Mouse (Mus musculus) hindbrain, postnatal 0 days (tissue): ENCODE data around the gene Eml3. TPM values are rescaled to one million over a fixed set of nuclear protein-coding genes. Genes with fewer than 3 reads are reported as not detected.
A peak's percentile ranks its signal among the peaks of the same experiment; 100 is the strongest.

ENCODE experiments used
- ATAC-seq: fragments of 200-750 bp; cut with Nextera tagmentation; 2 replicates; pipeline ENCODE4 v1.8.0; 2017; ENCODE audit warnings: mild to moderate bottlenecking, moderate TSS enrichment, moderate library complexity
- DNase-seq: peaks from one replicate; pipeline ENCODE4 v3.0.0-alpha.2; 2015; ENCODE audit warnings: low spot score
- H3K27ac ChIP-seq: fragments of 300-500 bp; sonication (generic); 2 replicates; pipeline ENCODE4 v1.5.1; 2014; ENCODE audit warnings: mild to moderate bottlenecking
- H3K27me3 ChIP-seq: fragments of 300-500 bp; sonication (generic); 2 replicates; pipeline ENCODE4 v1.6.1; 2014; ENCODE audit warnings: low read length, mixed read lengths; ENCODE audit not compliant: insufficient read depth
- H3K36me3 ChIP-seq: fragments of 300-500 bp; sonication (generic); 2 replicates; pipeline ENCODE4 v1.6.1; 2014; ENCODE audit warnings: low read length, mixed read lengths; ENCODE audit not compliant: insufficient read depth
- H3K4me1 ChIP-seq: fragments of 300-500 bp; sonication (generic); 2 replicates; pipeline ENCODE4 v1.6.1; 2014; ENCODE audit warnings: antibody characterized with exemption, low read length, mixed read lengths; ENCODE audit not compliant: insufficient read depth
- H3K4me2 ChIP-seq: fragments of 300-500 bp; sonication (generic); 2 replicates; pipeline ENCODE4 v1.6.1; 2014; ENCODE audit warnings: low read depth, mild to moderate bottlenecking, low read length, moderate library complexity, mixed read lengths
- H3K4me3 ChIP-seq: fragments of 300-500 bp; sonication (generic); 2 replicates; pipeline ENCODE4 v1.5.1; 2014; ENCODE audit warnings: low read length
- H3K9ac ChIP-seq: fragments of 300-500 bp; sonication (generic); replicated peaks from 2 replicates; pipeline ENCODE4 v1.6.1; 2014; ENCODE audit warnings: mild to moderate bottlenecking, low read length, moderate library complexity, mixed read lengths
- H3K9me3 ChIP-seq: fragments of 300-500 bp; sonication (generic); 2 replicates; pipeline ENCODE4 v1.6.1; 2016; ENCODE audit warnings: low read length, mixed read lengths
- CTCF ChIP-seq: IDR thresholded peaks from 2 replicates; pipeline ENCODE4 v1.5.1; 2016; ENCODE audit warnings: antibody characterized with exemption, control low read depth, low read depth
- WGBS: fragments of 180-500 bp; shearing (Covaris S2); extraction: QIAGEN DNeasy Blood & Tissue Kit; methylation state at CpG from one replicate; pipeline ENCODE4 v1.1.7; 2014; 5-methylcytosine and 5-hydroxymethylcytosine counted together
- polyA plus RNA-seq: library from polyadenylated mRNA; unstranded; fragments of >200 nt; fragmentation: Nextera tagmentation; extraction: Ambion mirVana; gene quantifications from 2 replicates; pipeline ENCODE4 v1.2.1, GENCODE M21; 2015
- total RNA-seq: library from RNA; depleted of rRNA; stranded (reverse); fragments of >200 nt; gene quantifications from 2 replicates; pipeline ENCODE4 v1.2.3, GENCODE M21; 2014

Gene Eml3
- total and polyA plus RNA-seq, 2 experiments from 2014 or later = 8.6 to 11.0 TPM

DNA sequence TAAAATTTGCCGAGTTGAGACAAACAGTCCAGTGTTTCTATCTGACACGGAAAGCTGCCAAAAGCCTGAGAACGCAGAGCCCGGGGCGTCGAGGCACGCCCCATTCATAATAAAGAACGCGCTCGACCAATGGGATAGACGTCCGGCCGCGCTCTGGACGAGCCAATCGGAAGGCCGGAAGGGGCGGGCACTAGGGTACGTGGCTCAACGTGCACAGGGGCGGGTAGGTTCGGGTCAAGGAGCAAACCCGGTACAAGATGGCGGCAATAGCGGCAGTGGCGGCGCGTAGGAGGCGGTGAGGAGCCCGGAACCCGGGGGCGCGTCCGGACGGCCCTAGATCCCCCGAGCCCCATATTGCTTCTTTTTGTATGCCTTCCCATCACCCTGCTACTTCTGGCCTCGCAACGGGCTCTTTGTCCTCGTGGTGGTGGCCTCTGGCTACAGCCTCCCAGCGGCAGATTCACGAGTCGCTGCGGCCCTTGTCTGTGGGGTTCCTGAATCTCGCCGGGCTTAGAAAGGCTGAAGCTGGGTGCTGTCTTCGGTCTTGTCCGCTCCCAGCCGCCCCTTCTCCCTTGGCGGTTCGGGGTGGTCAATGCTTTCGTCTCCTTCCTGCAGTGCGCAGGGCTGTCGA lies 31.4 kb upstream of the Eml3 start, which contains the start of gene Ganab:
TSS of gene Ganab (plus strand) at position 207 of the 631 bp plus-strand sequence.
- H3K27ac ChIP-seq = peak within 1 kb of the TSS; percentile 86
- H3K27me3 ChIP-seq = no peaks in the 10 kb centered on the region
- H3K36me3 ChIP-seq = peaks cover 13% of the 10 kb centered on the region; the same call in 1 of the 2 replicates
- peak within 1 kb of the TSS; percentile 72 for H3K4me2 ChIP-seq
- peak; percentile 41 for TF ChIP-seq CTCF
- H3K4me1 ChIP-seq = peaks cover 9% of the 10 kb centered on the region
- ATAC-seq (peak; percentile 99), DNase-seq (peak; percentile 99)
- peak within 1 kb of the TSS; percentile 94 for H3K9ac ChIP-seq
- no peaks in the 10 kb centered on the region for H3K9me3 ChIP-seq
- H3K4me3 ChIP-seq = peak within 1 kb of the TSS; percentile 91
- WGBS = under 1% methylated on average over 53 of the region's 53 CpGs

DNA sequence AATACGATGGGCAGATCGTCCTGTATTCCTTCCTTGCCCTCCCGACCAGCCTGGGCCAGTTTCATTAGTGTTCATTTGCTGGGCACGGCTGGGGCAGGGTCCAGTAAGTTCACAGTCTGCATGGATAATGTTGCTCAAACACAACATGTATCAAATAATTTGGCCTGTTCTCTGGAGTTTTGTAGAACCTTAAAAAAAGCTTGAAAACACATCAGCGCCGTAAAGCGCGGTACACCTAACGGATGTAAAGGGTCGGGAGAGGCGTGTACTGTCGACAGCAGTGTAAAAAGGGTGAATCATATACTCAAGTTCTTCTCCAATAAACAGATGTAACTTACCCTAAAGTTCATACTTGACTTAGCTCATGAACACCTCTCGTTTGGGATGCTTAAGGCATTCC lies 30.8 kb upstream of the Eml3 start:
- 17% methylated on average over 13 of the region's 13 CpGs for WGBS
- H3K9me3 ChIP-seq = no peaks in the 10 kb centered on the region
- H3K27ac ChIP-seq = peak overlapping the region; percentile 86
- H3K27me3 ChIP-seq = no peaks in the 10 kb centered on the region
- H3K9ac ChIP-seq = peak overlapping the region; percentile 94
- ATAC-seq (no peak), DNase-seq (no peak)
- H3K36me3 ChIP-seq = peaks cover 18% of the 10 kb centered on the region; the same call in 1 of the 2 replicates
- H3K4me2 ChIP-seq = peak overlapping the region; percentile 72
- TF ChIP-seq CTCF = no peak
- peaks cover 9% of the 10 kb centered on the region for H3K4me1 ChIP-seq
- H3K4me3 ChIP-seq = peak overlapping the region; percentile 91

GRCm38 (mm10) chr19:8899079-8899478 lies 30.3 kb upstream of the Eml3 start:
- ATAC-seq = no peak
- Histone ChIP-seq H3K27me3 (no peaks in the 10 kb centered on the region), H3K9me3 (no peaks in the 10 kb centered on the region), H3K36me3 (peaks cover 21% of the 10 kb centered on the region; the same call in 1 of the 2 replicates), H3K27ac (no peak overlapping the region), H3K4me3 (peak overlapping the region; percentile 91), H3K4me1 (peaks cover 9% of the 10 kb centered on the region), H3K4me2 (peak overlapping the region; percentile 72), H3K9ac (peak overlapping the region; percentile 94; the same call in 1 of the 2 replicates)
- no peak for DNase-seq
- no peak for TF ChIP-seq CTCF
- WGBS = 65% methylated on average over 3 of the region's 3 CpGs

- no peak for ATAC-seq
- Histone ChIP-seq H3K4me2 (no peak overlapping the region), H3K27ac (no peak overlapping the region), H3K4me1 (peaks cover 6% of the 10 kb centered on the region), H3K9me3 (no peaks in the 10 kb centered on the region), H3K9ac (no peak overlapping the region), H3K36me3 (peaks cover 52% of the 10 kb centered on the region), H3K4me3 (no peak overlapping the region), H3K27me3 (no peaks in the 10 kb centered on the region)
- WGBS = 93% methylated on average over 5 of the region's 5 CpGs
- TF ChIP-seq CTCF = no peak
- DNase-seq = no peak
Observed at GRCm38 (mm10) chr19:8903412-8903811, 25.9 kb upstream of the Eml3 start.

- H3K4me3 ChIP-seq = no peak overlapping the region
- ATAC-seq (no peak), DNase-seq (no peak)
- peaks cover 92% of the 10 kb centered on the region for H3K36me3 ChIP-seq
- H3K27ac ChIP-seq = no peak overlapping the region
- no peak overlapping the region for H3K9ac ChIP-seq
- no peak overlapping the region for H3K4me2 ChIP-seq
- H3K4me1 ChIP-seq = no peaks in the 10 kb centered on the region
- whole genome bisulfite sequencing = 91% methylated on average over 6 of the region's 6 CpGs
- H3K9me3 ChIP-seq = no peaks in the 10 kb centered on the region
- H3K27me3 ChIP-seq = no peaks in the 10 kb centered on the region
- no peak for TF ChIP-seq CTCF
Observed at GRCm38 (mm10) chr19:8908531-8908930, 20.8 kb upstream of the Eml3 start.

DNA sequence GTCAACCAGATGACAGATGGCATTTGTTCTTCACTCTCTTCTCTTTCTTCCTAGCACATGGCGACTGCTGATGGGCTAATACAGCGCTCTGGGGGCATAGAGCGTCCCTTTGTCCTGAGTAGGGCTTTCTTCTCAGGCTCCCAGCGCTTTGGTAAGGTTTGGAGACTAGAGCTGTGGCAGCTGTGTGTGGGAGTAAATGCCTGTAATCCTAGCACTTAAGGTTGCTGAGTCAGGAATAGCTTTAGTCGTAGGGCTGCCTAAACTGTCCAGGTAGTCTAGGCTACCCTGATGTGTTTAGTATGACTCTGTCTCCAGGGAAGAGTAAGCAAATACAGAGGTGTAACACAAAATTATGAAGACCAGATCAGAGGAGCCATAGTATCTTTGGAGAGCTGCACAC lies 17.5 kb upstream of the Eml3 start:
- Histone ChIP-seq H3K9ac (no peak overlapping the region), H3K9me3 (no peaks in the 10 kb centered on the region), H3K4me3 (no peak overlapping the region), H3K4me2 (no peak overlapping the region), H3K36me3 (peaks cover 98% of the 10 kb centered on the region), H3K27me3 (no peaks in the 10 kb centered on the region), H3K27ac (no peak overlapping the region), H3K4me1 (no peaks in the 10 kb centered on the region)
- DNase-seq = no peak
- no peak for ATAC-seq
- WGBS = 92% methylated on average over 5 of the region's 5 CpGs
- TF ChIP-seq CTCF = no peak

DNA sequence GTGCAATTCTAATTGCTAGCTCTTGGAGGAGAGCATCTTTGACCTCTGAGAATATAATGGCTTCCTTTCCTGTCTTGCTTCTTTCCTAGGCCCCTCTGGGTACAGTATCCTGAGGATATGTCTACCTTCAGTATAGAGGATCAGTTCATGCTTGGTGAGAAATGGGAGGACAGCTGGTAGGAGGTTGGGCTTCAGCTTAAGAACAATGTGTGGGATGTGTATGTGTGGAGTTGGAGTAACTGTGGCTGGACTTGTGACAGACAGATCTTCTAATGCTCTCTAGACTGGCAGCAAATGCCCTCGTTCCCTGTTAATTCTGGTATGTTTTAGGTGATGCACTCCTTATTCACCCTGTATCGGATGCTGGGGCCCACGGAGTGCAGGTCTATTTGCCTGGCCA lies 15.1 kb upstream of the Eml3 start:
- H3K9me3 ChIP-seq = no peaks in the 10 kb centered on the region
- WGBS = 94% methylated on average over 3 of the region's 3 CpGs
- TF ChIP-seq CTCF = no peak
- no peak for ATAC-seq
- H3K4me2 ChIP-seq = no peak overlapping the region
- no peak for DNase-seq
- no peak overlapping the region for H3K27ac ChIP-seq
- peaks cover 79% of the 10 kb centered on the region for H3K36me3 ChIP-seq
- H3K9ac ChIP-seq = no peak overlapping the region
- no peaks in the 10 kb centered on the region for H3K27me3 ChIP-seq
- H3K4me3 ChIP-seq = no peak overlapping the region
- H3K4me1 ChIP-seq = no peaks in the 10 kb centered on the region
